Mouse (Mus musculus) midbrain, embryonic 12.5 days (tissue): ENCODE results near the gene Mxd4. TPM values are rescaled to one million over a fixed set of nuclear protein-coding genes. Genes with fewer than 3 reads are reported as not detected.

Experiments used
- ATAC-seq: fragments of 200-750 bp; cut with Nextera tagmentation; 2 replicates; pipeline ENCODE4 v1.8.0; 2017; ENCODE audit warnings: low read depth, moderate TSS enrichment, moderate library complexity; ENCODE audit not compliant: low FRiP score
- H3K27ac ChIP-seq: fragments of 300-500 bp; sonication (generic); replicated peaks from 2 replicates; pipeline ENCODE4 v1.5.1; 2016; ENCODE audit warnings: mild to moderate bottlenecking
- H3K27me3 ChIP-seq: fragments of 300-500 bp; sonication (generic); 2 replicates; pipeline ENCODE4 v1.6.1; 2016; ENCODE audit warnings: mild to moderate bottlenecking
- H3K36me3 ChIP-seq: fragments of 300-500 bp; sonication (generic); 2 replicates; pipeline ENCODE4 v1.6.1; 2016
- H3K4me1 ChIP-seq: fragments of 300-500 bp; sonication (generic); 2 replicates; pipeline ENCODE4 v1.6.1; 2016
- H3K4me2 ChIP-seq: fragments of 300-500 bp; sonication (generic); replicated peaks from 2 replicates; pipeline ENCODE4 v1.6.1; 2016; ENCODE audit warnings: mild to moderate bottlenecking, moderate library complexity
- H3K4me3 ChIP-seq: fragments of 300-500 bp; sonication (generic); 2 replicates; pipeline ENCODE4 v1.5.1; 2016; ENCODE audit warnings: mild to moderate bottlenecking
- H3K9ac ChIP-seq: fragments of 300-500 bp; sonication (generic); replicated peaks from 2 replicates; pipeline ENCODE4 v1.6.1; 2016; ENCODE audit warnings: mild to moderate bottlenecking, moderate library complexity
- H3K9me3 ChIP-seq: fragments of 300-500 bp; sonication (generic); 2 replicates; pipeline ENCODE4 v1.6.1; 2016; ENCODE audit warnings: mild to moderate bottlenecking
- WGBS: fragments of 180-500 bp; shearing (Covaris S2); methylation state at CpG from one replicate; pipeline ENCODE4 v1.1.7; 2016; 5-methylcytosine and 5-hydroxymethylcytosine counted together
- polyA plus RNA-seq: library from polyadenylated mRNA; unstranded; fragments of >200 nt; fragmentation: Nextera tagmentation; extraction: Ambion mirVana; gene quantifications from 2 replicates; pipeline ENCODE4 v1.2.1, GENCODE M21; 2016

The Mxd4 gene
- polyA plus RNA-seq, result 26.4 and 31.8 TPM in 2 replicates

DNA sequence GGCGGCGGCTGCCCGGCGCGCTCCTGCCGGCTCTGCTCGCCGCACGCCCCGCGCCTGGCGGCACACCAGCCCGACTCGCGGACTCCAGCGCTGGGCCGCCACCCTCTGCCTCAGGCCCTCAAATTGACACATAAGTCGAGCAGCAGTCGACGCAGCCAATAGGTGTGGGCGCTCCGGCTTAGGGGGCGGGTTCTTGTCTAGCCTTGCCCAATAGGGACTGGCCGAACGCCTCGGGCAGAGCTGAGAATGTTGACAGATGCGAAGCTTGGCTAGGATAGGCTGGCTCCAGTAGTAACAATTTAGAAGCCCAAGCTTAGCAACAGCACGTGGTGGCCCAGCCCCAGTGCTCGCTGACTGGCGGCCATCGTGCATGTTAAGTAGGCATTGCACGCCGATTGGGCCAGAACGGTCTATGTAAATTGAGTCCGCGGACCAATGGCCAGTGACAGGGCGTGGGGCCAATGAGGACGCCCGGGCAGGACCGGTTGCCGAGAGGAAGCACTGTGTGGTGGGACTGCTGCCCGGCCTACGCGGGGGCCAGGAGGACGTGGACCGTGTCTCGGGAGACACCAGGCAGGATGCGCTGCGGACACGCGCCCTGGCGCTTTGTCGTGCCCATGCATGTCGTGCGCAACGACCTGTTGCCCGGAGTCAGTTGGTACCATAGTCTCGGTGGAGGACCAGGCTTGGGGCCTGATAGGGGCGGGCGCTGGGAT, at the start of gene Mxd4:
TSS of gene Mxd4 (minus strand) at position 120 of the 716 bp plus-strand sequence.
- WGBS, result under 1% methylated on average over 60 of the region's 60 CpGs
- H3K36me3 ChIP-seq, result peaks cover 5% of the 10 kb centered on the region; the same call in 1 of the 2 replicates
- H3K27ac ChIP-seq, result peak within 1 kb of the TSS; percentile 90
- peak within 1 kb of the TSS; percentile 92 for H3K4me3 ChIP-seq
- peaks cover 10% of the 10 kb centered on the region for H3K27me3 ChIP-seq
- peaks cover 38% of the 10 kb centered on the region for H3K4me1 ChIP-seq
- no peaks in the 10 kb centered on the region for H3K9me3 ChIP-seq
- H3K9ac ChIP-seq, result peak within 1 kb of the TSS; percentile 68
- peak; percentile 100 for ATAC-seq
- H3K4me2 ChIP-seq, result peak within 1 kb of the TSS; percentile 88

GRCm38 (mm10) chr5:34235898-34236420, 48.4 kb upstream of the Mxd4 start:
- Histone ChIP-seq H3K4me2 (no peak overlapping the region), H3K27me3 (no peaks in the 10 kb centered on the region), H3K9ac (no peak overlapping the region), H3K9me3 (no peaks in the 10 kb centered on the region), H3K36me3 (no peaks in the 10 kb centered on the region), H3K4me3 (no peak overlapping the region), H3K4me1 (no peaks in the 10 kb centered on the region), H3K27ac (no peak overlapping the region)
- no peak for ATAC-seq
- WGBS, result 52% methylated on average over 10 of the region's 10 CpGs

DNA sequence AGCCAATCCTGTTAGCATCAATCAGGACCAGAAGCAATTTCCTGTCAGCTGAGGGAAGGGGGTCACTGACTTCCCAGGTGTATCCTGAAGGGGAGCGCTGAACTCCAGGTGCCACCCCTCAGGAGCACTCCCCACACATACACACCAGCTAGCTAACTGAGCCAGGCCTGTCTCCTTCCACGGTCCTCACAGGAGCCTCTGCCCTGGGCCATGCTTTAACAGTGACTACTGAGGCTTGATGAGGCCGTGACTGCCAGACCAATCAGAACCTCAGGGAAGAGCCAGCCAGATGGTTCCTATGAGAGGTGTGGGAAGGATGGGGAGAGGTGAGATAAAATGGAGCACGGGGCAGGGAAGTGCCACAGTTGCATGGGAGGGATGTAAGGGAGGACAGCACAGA, 47.5 kb upstream of the Mxd4 start:
- Histone ChIP-seq H3K4me2 (no peak overlapping the region), H3K27ac (no peak overlapping the region), H3K9ac (no peak overlapping the region), H3K36me3 (no peaks in the 10 kb centered on the region), H3K4me3 (no peak overlapping the region), H3K27me3 (no peaks in the 10 kb centered on the region), H3K9me3 (no peaks in the 10 kb centered on the region), H3K4me1 (no peaks in the 10 kb centered on the region)
- ATAC-seq, result no peak
- 82% methylated on average over 4 of the region's 4 CpGs for WGBS

DNA sequence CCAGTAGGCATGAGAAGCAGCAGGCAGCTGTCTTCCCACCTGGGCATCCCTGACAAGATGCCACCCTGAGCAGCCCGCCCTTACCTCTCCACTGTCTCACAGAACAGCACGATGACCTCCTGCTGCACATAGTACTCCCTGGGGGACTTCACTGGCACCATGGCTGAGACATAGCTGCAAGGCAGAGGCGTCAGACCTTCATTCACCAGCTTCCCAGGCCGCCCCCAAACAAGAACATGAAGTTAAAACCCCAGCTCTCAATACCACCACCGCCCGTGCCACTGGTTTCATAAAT, 45.6 kb upstream of the Mxd4 start:
- no peaks in the 10 kb centered on the region for H3K9me3 ChIP-seq
- H3K4me2 ChIP-seq, result no peak overlapping the region
- H3K9ac ChIP-seq, result no peak overlapping the region
- H3K4me3 ChIP-seq, result no peak overlapping the region
- no peaks in the 10 kb centered on the region for H3K36me3 ChIP-seq
- H3K27ac ChIP-seq, result no peak overlapping the region
- no peaks in the 10 kb centered on the region for H3K27me3 ChIP-seq
- 84% methylated on average over 6 of the region's 6 CpGs for WGBS
- H3K4me1 ChIP-seq, result no peaks in the 10 kb centered on the region
- no peak for ATAC-seq

- no peaks in the 10 kb centered on the region for H3K4me1 ChIP-seq
- H3K27ac ChIP-seq, result no peak overlapping the region
- H3K4me2 ChIP-seq, result no peak overlapping the region
- ATAC-seq, result no peak
- 73% methylated on average over 8 of the region's 8 CpGs for WGBS
- H3K4me3 ChIP-seq, result no peak overlapping the region
- H3K9me3 ChIP-seq, result no peaks in the 10 kb centered on the region
- no peaks in the 10 kb centered on the region for H3K27me3 ChIP-seq
- no peaks in the 10 kb centered on the region for H3K36me3 ChIP-seq
- no peak overlapping the region for H3K9ac ChIP-seq
Measured at GRCm38 (mm10) chr5:34232481-34233220, 45.1 kb upstream of the Mxd4 start.

- Histone ChIP-seq H3K4me2 (no peak overlapping the region), H3K4me1 (no peaks in the 10 kb centered on the region), H3K27me3 (no peaks in the 10 kb centered on the region), H3K9me3 (no peaks in the 10 kb centered on the region), H3K36me3 (no peaks in the 10 kb centered on the region), H3K4me3 (no peak overlapping the region), H3K27ac (no peak overlapping the region), H3K9ac (no peak overlapping the region)
- WGBS, result 81% methylated on average over 6 of the region's 6 CpGs
- ATAC-seq, result no peak
Measured at GRCm38 (mm10) chr5:34231901-34232300, 44.4 kb upstream of the Mxd4 start.

GRCm38 (mm10) chr5:34230599-34231485, 43.3 kb upstream of the Mxd4 start:
- no peaks in the 10 kb centered on the region for H3K9me3 ChIP-seq
- 87% methylated on average over 9 of the region's 9 CpGs for WGBS
- H3K4me3 ChIP-seq, result no peak overlapping the region
- no peak overlapping the region for H3K4me2 ChIP-seq
- H3K27ac ChIP-seq, result no peak overlapping the region
- H3K9ac ChIP-seq, result no peak overlapping the region
- no peaks in the 10 kb centered on the region for H3K27me3 ChIP-seq
- no peaks in the 10 kb centered on the region for H3K4me1 ChIP-seq
- H3K36me3 ChIP-seq, result no peaks in the 10 kb centered on the region
- ATAC-seq, result no peak

- Histone ChIP-seq H3K27me3 (no peaks in the 10 kb centered on the region), H3K27ac (no peak overlapping the region), H3K36me3 (no peaks in the 10 kb centered on the region), H3K9ac (no peak overlapping the region), H3K9me3 (no peaks in the 10 kb centered on the region), H3K4me1 (no peaks in the 10 kb centered on the region), H3K4me3 (no peak overlapping the region), H3K4me2 (no peak overlapping the region)
- 87% methylated on average over 5 of the region's 5 CpGs for WGBS
- ATAC-seq, result no peak
Measured at GRCm38 (mm10) chr5:34229503-34229902, 42.0 kb upstream of the Mxd4 start.

GRCm38 (mm10) chr5:34225516-34225915, 38.0 kb upstream of the Mxd4 start:
- no peak for ATAC-seq
- 94% methylated on average over 2 of the region's 2 CpGs for WGBS
- no peak overlapping the region for H3K27ac ChIP-seq

GRCm38 (mm10) chr5:34224515-34224914, 37.0 kb upstream of the Mxd4 start:
- ATAC-seq, result no peak
- no peak overlapping the region for H3K9ac ChIP-seq
- no peak overlapping the region for H3K4me3 ChIP-seq
- no peak overlapping the region for H3K4me2 ChIP-seq
- no peaks in the 10 kb centered on the region for H3K36me3 ChIP-seq
- no peaks in the 10 kb centered on the region for H3K9me3 ChIP-seq
- H3K4me1 ChIP-seq, result no peaks in the 10 kb centered on the region
- no peaks in the 10 kb centered on the region for H3K27me3 ChIP-seq
- H3K27ac ChIP-seq, result no peak overlapping the region
- 85% methylated on average over 5 of the region's 5 CpGs for WGBS

More at GRCm38 (mm10) chr5:34225516-34225915, 38.0 kb upstream of the Mxd4 start:
- H3K27me3 ChIP-seq, result no peaks in the 10 kb centered on the region
- H3K4me3 ChIP-seq, result no peak overlapping the region
- H3K36me3 ChIP-seq, result no peaks in the 10 kb centered on the region
- no peaks in the 10 kb centered on the region for H3K9me3 ChIP-seq
- H3K4me1 ChIP-seq, result no peaks in the 10 kb centered on the region
- H3K4me2 ChIP-seq, result no peak overlapping the region
- H3K9ac ChIP-seq, result no peak overlapping the region

GRCm38 (mm10) chr5:34220001-34220400, 32.5 kb upstream of the Mxd4 start:
- Histone ChIP-seq H3K4me3 (no peak overlapping the region), H3K4me1 (no peaks in the 10 kb centered on the region), H3K36me3 (no peaks in the 10 kb centered on the region), H3K9ac (no peak overlapping the region), H3K9me3 (no peaks in the 10 kb centered on the region), H3K27me3 (0 out of 2 replicates have a peak, but pooled peaks cover 2% of the 10 kb centered on the region), H3K27ac (no peak overlapping the region), H3K4me2 (no peak overlapping the region)
- 81% methylated on average over 4 of the region's 4 CpGs for WGBS
- no peak for ATAC-seq
